Mouse (Mus musculus) megakaryocyte progenitor cell, adult 5-6 weeks (primary cell): Measurements from ENCODE around the gene 1600002K03Rik. TPM values are rescaled to one million over a fixed set of nuclear protein-coding genes. Genes with fewer than 3 reads are reported as not detected.
A peak's percentile ranks its signal among the peaks of the same experiment; 100 is the strongest.

Experiments used
- ATAC-seq: replicated peaks from 2 replicates; pipeline ENCODE4 v1.8.0; 2016; ENCODE audit warnings: mild to moderate bottlenecking, moderate TSS enrichment, inconsistent platforms; ENCODE audit not compliant: poor library complexity
- total RNA-seq, 2 experiments: library from RNA; stranded (forward) in 1 of 2; stranded (reverse) in 1 of 2; fragments of 157-497, 149-512 nt in 1 of 2; fragments of 200-1000 nt in 1 of 2; gene quantifications; 2 replicates each; pipeline versions ENCODE4 v1.2.3 to v1.2.4; 2015 to 2017

1600002K03Rik gene
- total RNA-seq, 2 experiments from 2014 or later: 13.5 to 18.2 TPM

DNA sequence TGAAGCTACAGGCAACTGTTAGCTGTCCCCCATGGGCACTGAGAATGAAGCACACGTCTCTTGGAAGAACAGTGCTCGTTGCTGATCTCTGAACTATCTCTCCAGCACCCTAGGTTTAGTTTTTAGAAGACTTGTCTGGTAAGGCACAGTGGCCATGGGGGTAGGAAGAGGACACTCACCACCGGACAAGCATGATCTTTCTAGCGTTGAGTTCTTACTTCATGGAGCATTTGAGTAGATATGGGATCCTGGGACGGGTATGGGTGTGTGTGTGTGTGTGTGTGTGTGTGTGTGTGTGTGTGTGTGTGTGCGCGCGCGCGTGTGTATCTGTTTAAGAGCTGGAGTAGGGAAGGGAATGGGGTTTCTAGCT is 32.1 kb upstream of the 1600002K03Rik start, which contains the start of gene Cbarp:
TSS of gene Cbarp (minus strand) at position 170 of the 370 bp plus-strand sequence.
- ATAC-seq: no peak

DNA sequence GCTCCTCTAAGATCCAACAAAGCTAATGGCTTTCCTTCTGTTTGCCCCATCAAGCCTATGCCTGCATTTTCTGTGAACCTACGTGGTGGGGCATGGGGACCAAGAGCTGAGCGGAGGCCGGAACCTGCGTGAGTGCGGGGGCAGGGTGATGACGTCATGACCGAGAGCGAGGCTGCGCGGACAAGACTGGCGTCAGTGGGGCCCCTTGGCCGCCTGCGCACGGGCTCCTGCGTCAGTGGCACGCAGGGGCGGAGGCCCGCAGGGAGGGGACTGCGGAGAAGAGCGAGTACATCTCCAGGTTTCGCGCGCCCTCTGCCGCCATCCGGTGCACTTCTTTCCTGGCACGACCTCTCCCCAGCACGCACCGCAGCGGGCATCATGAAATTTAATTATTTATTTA is 31.5 kb upstream of the 1600002K03Rik start:
- peak; percentile 79 for ATAC-seq

DNA sequence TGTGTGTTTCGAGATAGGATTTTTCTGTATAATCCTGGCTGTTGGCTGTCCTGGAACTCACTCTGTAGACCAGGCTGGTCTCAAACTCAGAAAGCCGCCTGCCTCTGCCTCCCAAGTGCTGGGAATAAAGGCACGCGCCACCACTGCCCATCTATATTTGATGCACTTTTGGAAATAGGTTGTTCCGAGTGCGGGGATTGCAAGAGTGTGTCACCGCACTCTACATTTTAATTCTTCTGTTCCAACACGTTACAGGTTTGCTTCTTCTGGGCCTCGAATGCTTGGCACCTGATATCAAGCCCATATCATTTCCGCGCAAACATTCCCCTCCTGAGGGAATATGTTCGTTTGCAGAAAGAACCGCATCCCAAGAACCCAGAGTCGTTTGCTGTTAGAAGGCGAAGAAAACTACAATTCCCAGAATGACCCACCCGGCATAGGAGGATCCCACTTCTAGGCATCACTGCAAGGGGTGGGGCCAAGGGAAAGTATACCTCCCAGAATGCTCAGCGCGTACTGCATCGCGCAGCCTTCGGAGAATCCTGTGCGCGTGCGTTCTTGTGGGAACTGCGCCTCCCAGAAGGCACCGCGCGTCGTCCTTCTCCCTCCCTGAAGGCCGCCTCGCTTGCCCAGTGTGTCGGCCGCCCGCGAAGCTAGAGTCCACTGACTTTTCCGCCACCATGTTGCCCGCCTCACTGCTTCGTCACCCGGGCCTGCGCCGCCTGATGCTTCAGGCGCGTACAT is 30.8 kb upstream of the 1600002K03Rik start:
- peak; percentile 69 for ATAC-seq

DNA sequence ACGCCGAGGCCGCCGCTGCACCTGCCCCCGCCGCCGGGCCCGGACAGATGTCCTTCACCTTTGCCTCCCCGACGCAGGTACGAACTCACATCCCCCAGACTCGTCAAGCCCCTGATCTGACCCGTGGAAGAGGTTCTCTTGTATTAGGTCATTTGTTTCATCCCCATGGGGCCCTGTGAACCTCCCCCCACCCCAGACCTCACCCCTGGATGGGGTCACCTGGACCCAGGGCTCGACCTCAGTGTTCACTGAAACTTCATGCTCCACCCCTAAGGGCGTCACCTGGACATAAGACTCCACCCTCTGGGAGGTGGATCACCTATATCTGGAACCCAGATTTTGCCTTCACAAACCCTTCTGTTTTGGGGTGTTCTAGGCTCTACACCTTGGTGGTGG is 30.2 kb upstream of the 1600002K03Rik start:
- no peak for ATAC-seq

DNA sequence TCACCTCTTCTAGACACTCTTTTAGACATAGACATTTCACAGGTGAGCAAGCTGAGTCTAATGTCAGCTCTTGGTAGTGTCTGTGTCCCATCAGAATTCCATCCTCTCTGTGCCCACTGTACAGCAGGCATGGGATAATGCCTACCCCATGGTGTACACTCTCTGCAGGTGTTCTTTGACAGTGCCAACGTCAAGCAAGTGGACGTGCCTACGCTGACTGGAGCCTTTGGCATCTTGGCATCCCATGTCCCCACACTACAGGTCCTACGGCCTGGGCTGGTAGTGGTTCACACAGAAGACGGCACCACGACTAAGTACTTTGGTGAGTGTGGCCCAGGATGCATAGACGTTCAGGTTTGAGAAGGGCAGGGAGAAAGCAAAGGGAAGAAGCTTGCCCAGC is 29.1 kb upstream of the 1600002K03Rik start:
- no peak for ATAC-seq

DNA sequence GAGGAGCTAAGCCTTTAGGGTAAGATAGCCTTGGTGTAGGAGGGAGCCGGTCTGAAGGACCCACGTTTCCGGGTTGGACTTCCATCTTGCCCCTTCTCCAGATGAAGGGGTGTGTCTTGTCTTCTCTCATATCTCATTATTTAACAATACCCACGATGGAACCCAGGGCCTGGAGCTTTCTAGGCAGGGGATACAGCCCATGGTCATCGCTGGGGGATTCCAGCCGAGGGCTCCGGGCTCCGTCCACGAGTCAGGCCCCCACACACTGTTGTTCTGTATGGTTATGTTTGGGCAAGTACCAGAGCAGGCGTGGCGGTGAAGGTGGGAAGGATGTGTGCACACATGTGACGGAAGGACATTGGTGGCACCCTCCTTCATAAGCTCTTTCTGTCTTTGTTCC is 28.6 kb upstream of the 1600002K03Rik start:
- ATAC-seq: no peak

- no peak for ATAC-seq
These were observed 27.6 kb upstream of the 1600002K03Rik start for GRCm38 (mm10) chr10:80144864-80145838.

- no peak for ATAC-seq
These were observed 26.8 kb upstream of the 1600002K03Rik start for GRCm38 (mm10) chr10:80145896-80146295.

DNA sequence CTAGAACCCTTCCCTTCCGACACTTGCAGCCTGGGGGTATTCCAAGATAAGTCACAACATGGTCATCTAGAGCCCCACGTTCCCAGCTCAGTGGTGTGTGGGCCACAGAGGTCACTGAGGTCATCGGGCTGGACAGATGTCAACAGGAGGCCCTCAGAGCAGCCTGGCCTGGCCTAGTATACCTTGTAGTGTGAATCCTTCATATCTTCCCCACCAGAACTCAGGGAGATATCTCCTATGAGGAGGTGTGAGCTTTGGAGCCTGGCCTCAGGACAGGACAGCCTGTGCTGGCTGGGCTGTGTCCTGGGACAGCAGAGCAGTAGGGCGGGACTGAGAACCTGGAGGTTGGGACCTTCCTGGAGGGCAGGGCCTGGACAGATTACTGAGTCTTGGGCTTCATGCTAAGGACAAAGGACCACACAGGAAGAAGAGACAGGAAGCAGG is 26.2 kb upstream of the 1600002K03Rik start:
- ATAC-seq: no peak

- ATAC-seq: no peak
These were observed 25.5 kb upstream of the 1600002K03Rik start for GRCm38 (mm10) chr10:80147146-80147718.

DNA sequence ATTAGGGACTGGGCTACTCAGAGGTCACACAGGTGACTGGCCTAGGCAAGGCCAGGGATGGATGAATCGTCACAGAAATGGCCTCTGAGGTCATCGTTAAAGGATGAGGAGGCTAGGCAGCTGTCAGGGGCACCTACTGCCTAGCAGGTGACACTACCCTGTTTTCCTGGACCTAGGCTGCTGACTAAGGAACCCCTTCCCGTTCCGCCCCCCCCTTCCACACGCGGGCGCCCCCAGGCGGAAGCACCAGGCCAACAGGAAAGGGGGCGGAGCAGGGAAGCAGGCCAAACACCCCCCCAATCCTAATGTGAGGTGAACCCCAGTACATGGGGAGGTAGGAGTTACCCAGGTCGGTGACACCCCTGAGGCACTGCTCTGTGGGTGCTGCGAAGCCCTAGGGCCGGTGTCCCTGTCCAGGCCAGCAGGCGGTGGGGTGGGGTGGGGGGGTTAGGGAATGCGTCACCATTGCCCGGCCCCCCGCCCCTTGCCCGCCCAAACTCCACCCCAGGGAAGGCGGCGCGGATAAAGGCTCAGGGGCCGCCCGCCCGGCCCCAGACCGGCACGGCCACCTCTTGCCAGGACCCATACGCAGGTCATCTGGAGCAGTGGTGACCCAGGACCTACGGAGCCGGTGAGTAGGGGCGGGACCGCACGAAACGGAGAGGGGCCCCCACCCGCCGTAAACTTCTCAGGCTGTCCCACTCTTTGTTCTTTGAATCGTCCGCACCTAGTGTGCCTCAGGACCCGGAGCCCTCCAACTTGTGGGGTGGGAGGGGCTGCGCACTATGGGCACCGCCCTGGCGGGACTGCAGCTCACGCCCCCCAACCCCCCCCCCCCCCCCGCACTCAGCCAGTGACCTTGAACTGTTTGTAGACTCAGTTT is 24.8 kb upstream of the 1600002K03Rik start, which contains the start of gene Midn:
TSS of gene Midn (plus strand) at position 554 of the 883 bp plus-strand sequence.
- peak; percentile 12 for ATAC-seq

DNA sequence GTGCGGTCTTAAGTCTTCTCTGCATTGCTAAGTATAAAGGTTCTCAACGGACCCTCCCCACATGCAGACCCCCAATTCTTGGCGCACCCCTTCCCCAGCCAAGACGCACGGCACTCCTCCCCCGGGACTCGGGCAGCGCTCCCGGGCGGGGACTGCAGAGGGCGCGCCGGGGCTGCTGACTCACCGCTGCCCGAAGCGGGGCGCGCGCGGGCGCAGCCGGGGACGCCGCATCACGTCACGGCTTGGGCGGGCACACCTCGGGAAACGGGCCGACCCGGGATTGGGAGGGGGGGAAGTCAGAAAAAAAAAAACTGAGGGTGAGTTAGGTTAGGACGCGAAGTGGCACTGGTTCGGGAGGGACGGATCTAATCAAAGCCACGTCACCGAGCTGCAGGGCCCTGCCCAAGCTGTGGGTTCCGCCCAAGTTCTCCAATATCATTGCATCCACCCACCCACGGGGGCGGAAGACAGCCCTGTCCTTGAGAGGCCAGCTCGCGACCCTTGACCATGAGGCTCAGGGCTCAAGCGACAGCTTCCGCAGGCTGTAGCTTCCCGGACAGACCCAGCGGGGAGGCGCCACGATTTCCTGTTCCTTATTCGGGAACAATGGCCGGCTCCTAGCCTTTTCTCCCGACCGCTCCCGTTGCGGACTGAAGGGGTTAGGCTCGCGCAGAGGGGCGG is 24.0 kb upstream of the 1600002K03Rik start:
- ATAC-seq: peak; percentile 38

GRCm38 (mm10) chr10:80149291-80150225 is 23.2 kb upstream of the 1600002K03Rik start:
- peak; percentile 58 for ATAC-seq

DNA sequence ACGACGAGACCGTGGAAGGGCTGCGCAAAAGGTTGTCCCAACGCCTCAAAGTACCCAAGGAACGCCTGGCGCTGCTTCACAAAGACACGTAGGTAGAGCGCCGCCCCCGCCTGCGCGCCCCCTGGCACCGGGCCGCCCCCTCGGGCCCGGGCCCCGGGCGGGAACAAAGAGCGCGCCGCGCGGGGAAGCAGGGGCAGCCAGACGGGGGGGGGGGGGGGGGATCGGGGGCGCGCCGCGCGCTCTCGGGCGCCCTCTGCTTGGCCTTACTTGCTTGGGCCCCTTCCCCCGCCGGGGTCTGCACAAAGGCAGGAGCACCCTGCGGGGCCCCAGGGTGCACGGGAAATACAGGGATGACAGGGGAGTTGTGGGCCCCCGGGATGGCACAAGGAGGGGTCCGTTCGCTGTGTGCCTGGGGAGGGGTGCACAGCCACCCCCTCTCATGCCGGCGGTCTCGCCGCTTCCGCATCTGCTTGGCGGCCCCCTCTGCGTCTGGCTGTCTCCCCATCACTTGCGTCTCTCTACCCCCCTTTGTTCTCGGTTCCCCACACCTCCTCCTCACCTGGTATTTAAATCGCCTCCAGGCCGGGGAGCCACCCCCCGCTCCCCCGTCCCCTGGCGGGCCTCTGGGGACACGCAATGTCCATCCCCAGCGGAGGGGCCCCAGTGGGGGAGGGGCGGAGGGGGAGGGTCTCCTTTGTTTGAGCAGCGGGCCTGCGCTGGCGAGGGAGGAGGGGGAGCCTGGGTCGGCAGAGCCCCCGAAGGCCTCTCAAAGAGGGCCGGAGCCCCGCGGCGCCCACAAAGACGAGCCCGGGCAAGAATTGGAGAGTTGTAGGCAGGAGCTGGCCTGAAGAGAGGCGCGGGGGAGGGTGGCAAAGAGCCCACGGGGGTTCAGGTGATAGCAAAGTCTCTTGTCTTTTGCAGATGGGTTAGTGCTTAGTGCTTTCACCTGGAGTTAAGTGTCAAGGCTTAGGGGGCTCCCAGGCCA is 22.2 kb upstream of the 1600002K03Rik start:
- ATAC-seq: no peak

- no peak for ATAC-seq
These were observed 21.3 kb upstream of the 1600002K03Rik start for GRCm38 (mm10) chr10:80151211-80152034.

GRCm38 (mm10) chr10:80152071-80152872 is 20.5 kb upstream of the 1600002K03Rik start:
- no peak for ATAC-seq
